Mouse (Mus musculus): ENCODE results near the gene Golga4.

The Golga4 gene

GRCm38 (mm10) chr9:118488896-118489578, 17.0 kb upstream of the Golga4 start:
- DNase-seq (ENCODE audit: low read depth, low spot score): no peak

- no peak for DNase-seq (ENCODE audit: low read depth, low spot score)
These were observed 16.5 kb upstream of the Golga4 start for GRCm38 (mm10) chr9:118489579-118490019.

- DNase-seq (ENCODE audit: low read depth, low spot score): no peak
These were observed 14.9 kb upstream of the Golga4 start for GRCm38 (mm10) chr9:118491195-118491594.

- DNase-seq (ENCODE audit: low read depth, low spot score): no peak
These were observed 13.0 kb upstream of the Golga4 start for GRCm38 (mm10) chr9:118492932-118493698.

- no peak for DNase-seq (ENCODE audit: low read depth, low spot score)
These were observed 12.0 kb upstream of the Golga4 start for GRCm38 (mm10) chr9:118494106-118494505.

GRCm38 (mm10) chr9:118495933-118496332, 10.1 kb upstream of the Golga4 start:
- no peak for DNase-seq (ENCODE audit: low read depth, low spot score)

DNA sequence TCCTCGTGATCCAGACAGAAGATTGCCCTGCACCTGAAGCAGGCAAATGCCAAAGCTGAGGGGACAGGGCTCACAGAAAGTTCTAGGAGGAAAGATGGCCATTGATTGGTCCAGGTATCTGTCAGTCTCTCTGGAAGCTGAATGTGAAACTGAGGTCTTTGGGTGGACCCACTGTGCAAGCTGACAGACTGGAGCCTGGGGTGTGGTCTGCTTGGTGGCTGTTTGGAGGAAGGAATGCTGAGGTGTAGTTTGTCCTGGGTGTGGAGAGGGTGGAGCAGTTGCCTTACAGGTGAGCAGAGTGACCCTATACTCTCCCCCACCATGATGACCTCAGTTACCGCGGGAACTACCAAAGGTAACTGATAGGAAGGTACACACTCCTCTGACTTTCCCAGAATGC, 9.1 kb upstream of the Golga4 start:
- DNase-seq (ENCODE audit: low read depth, low spot score): no peak

- no peak for DNase-seq (ENCODE audit: low read depth, low spot score)
These were observed 8.0 kb upstream of the Golga4 start for GRCm38 (mm10) chr9:118498061-118498460.

DNA sequence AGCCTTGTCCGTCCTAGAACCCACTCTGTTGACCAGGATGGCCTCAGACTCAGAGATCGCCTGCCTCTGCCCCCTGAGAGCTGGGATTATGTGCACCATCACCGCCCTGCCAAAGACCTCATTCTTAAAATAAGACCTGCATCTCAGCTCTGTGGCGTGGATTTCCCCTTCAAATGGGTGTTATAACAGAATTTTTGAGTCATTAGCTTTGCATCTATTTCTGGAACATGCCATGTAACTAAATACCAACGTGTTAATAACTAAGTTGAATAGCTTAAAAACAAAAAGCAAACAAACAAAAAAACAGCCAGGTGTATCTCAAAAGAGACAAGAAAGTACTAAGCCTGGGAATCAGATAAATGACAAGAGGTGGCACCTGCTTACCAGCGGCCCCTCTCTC, 5.1 kb upstream of the Golga4 start:
- no peak for DNase-seq (ENCODE audit: low read depth, low spot score)

- no peak for DNase-seq (ENCODE audit: low read depth, low spot score)
These were observed 1.4 kb upstream of the Golga4 start for GRCm38 (mm10) chr9:118504656-118505055.

GRCm38 (mm10) chr9:118506404-118507231, 551 bp downstream of the Golga4 start:
- DNase-seq (ENCODE audit: low read depth, low spot score): no peak

DNA sequence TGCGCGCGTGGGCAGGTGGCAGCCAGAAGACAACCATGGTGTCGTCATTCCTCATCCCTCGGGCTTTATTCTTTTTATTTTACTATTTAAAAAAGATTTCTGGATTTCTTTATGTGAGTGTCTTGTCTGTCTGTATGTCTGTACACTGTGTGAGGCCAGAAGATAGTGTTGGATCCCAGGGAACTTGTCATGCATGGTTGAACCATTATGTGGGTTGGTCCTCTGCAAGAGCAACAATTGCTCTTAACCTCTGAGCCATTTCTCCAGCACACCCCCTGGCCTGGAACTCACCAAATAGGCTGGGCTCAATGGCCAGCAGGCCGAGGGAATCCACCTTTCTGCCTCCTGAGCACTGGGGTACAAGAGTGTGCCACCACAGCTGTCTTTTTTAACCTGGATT, 1.5 kb downstream of the Golga4 start:
- no peak for DNase-seq (ENCODE audit: low read depth, low spot score)

GRCm38 (mm10) chr9:118508601-118509000, 2.5 kb downstream of the Golga4 start:
- DNase-seq (ENCODE audit: low read depth, low spot score): no peak

DNA sequence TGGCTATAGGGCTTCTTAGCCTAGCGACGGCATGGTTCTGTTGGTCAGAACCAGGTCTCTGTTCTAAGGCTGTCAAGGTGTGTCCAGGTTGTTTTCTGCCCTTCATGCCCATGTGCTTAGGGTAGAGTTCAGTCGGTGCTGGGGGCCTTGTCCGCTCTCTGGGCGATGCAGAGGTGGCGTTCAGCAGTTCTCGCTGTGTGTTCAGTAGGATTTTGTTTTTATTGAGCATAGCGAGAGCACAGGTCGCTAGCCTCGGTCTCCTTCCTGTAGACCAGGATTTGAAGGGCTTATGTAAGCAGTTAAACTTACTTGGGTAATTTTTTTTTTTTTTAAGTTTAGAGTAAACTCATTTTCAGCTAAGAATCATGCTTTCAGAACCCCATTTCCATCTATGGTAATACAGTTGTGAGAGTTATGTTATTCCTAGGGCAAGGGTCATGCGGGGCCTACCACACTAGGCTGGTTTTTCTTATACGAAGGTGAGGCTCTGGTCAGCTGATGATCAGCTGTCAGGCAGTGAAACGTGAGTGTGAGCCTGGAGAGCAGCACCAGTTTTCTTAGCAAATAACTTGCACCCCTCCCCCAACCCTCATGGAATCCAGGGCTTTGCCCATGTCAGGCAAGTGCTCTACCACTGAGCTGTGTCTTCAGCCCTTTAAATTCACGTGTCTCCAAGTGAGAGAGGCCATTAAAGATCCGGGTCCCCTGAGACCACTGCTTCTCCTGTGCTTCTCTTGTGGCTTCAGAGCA, 5.0 kb downstream of the Golga4 start:
- DNase-seq (ENCODE audit: low read depth, low spot score): no peak

DNA sequence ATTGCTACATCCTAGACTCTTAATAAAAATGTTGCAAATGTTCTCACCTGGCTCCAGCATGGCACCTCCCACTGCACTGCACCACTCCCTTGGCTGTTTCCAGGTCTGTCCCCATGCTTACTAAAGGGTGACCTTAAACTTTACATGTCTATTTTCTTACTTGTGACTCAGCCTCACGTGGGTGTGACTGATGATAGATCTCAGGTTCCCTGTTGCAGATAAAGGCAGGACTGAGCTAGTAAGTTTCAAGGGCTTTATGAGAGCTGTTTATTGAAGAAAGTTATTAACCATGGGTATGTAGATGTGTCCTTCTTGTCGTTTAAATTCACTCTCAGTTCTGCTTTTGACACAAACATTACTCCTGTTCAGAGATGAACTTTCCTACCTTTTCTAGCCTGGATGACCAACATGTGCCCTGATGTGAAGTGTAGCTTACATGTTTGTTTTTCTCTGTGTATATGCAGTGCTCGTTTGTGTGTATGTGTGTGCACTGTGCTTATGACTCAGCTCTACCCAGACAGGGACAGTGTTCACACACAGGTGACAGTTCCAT, 6.7 kb downstream of the Golga4 start:
- DNase-seq (ENCODE audit: low read depth, low spot score): no peak

DNA sequence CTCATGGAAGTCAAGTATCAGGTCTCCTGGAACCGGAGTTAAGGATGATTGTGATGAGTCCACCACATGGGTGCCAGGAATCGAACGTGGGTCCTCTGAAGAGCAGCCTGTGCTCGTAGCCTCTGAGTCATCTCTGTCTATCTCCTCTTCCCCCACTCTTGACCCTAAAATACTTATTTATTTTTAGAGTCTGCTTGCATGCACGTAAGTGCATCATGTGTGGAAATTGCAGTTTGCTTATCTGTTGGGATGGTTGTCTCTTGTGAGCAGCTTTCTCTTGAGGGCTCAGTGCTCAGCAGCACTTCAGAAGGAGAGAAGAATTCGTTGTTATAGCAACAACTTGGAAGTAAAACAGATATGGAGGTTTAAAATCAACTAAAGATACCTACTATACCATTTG, 9.4 kb downstream of the Golga4 start:
- DNase-seq (ENCODE audit: low read depth, low spot score): no peak

- DNase-seq (ENCODE audit: low read depth, low spot score): no peak
These were observed 10.1 kb downstream of the Golga4 start for GRCm38 (mm10) chr9:118516162-118516561.

GRCm38 (mm10) chr9:118517619-118518018, 11.6 kb downstream of the Golga4 start:
- no peak for DNase-seq (ENCODE audit: low read depth, low spot score)

DNA sequence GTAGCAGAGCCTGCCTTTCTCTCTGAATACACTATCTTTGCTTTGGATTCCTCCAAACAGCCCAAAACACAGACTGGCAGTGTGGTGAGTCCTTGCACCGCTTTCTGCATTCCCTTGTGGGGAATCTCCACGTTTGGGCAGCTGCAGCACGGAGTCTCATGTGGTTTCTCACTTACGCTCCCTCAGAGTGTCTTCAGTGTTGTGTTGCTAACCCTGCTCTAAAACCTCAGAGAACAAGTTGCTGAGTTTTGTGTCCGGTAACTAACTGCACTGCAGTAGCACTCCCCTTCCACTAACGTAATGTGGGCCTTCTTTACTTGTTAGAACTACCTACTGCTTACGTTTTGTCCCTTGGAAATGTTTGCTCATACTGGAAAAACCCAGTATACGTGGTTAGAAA, 13.0 kb downstream of the Golga4 start:
- DNase-seq (ENCODE audit: low read depth, low spot score): no peak

GRCm38 (mm10) chr9:118520011-118520410, 13.9 kb downstream of the Golga4 start:
- no peak for DNase-seq (ENCODE audit: low read depth, low spot score)

DNA sequence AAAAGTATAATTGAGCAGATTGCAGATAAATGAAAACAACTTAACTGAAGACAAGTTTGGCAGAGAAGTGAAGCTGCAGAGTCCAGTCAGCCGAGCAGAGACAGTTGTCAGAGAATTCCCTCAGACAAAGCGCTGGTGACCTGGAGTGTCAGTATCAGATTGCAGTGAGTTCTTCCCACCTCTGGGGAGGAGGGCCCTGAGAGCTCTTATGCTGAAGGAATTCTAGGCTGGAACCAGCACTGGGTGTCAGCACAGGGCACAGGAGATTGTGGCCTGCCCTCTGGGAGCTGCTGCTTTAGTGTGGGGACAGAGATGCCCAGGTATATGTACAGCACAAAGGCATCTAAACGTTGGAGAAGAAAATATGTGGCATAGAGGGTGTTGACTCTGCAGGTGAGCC, 14.8 kb downstream of the Golga4 start:
- DNase-seq (ENCODE audit: low read depth, low spot score): no peak
